Mouse (Mus musculus): ENCODE results near the gene Hoxc5. TPM values are rescaled to one million over a fixed set of nuclear protein-coding genes. Genes with fewer than 3 reads are reported as not detected.

Gene Hoxc5
- total RNA-seq, 4 experiments from 2014 or later = not detected

DNA sequence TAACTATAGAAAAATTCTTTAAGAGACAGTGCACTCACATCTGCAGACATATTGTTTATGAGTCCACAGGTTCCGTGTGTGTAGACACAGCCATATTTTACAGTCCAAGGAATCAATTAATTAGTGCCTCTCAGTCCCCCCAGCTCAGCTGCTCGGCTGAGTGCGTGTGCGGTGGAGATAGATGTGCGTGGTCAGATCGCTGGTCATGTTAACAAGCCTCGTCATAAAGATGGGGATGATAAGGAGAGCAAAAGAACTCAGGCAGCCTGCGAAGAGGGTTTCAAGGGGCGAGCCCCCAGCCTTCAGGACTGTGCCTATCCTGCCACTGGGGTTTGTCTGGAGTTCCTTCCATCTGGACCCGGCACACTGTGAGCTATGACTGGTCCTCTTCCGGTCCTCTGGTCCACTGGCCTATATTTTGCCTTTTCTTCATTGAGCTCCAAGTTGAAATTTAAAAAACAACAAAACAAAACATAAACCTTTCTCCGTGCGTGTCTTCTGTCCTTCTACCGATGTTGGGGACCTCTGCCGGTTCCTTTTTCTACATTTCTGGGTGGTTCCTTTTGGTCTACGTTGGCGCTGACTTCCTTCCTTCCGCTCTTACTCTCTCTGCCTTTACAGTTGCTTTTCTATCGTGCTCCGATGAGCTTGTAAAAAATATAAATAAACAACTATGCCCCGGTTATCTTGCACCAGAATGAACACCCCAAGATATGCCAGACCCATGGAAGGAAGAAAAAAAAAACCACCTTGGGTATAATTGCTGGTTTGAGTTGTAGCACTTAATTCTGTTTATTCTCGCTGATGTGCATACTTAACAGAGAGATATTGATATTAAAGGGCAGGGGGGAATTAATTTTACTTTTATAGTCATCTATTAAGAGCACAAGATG lies 21.8 kb upstream of the Hoxc5 start:
- no peak for DNase-seq (ENCODE audit: low spot score in 2 of 2)

DNA sequence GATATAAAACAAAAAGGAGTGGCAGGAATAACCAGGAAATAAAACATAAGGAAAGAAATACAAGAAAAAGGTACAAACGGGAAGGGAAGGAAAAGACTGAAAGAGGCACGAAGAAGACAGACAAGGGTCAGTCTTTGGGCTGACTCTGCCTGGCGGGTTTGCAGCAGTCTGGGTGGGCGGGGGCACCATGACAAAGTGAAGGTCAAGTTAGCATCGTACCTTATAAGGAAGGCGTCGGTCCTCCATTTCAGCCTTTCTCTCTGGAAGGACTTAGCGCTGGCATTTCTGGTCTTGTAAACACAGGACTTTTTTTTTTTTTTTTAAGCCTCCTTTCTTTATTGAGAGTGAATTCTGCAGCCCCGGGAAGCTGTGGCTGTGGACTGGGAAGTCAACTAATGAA lies 20.0 kb upstream of the Hoxc5 start:
- DNase-seq (ENCODE audit: low spot score in 2 of 2) = no peak

DNA sequence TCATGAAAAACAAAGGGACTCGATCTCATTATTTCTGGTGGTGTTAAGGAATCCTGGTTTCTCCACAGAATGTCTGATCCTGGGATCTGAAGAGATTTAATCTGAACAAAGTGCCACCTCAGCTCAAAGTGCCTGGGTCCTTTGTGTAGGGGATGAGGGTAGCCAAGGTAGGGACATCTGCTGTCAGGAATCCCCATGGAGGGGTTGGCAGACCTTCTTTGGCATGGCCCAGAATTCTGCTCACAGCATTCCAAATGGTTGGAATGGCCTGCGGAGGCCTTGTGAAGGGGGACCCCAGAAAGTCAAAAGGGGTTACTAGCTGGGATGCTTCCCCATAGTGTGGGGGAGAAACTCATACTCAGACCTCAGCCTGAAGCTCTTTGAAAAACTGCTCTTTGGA lies 18.4 kb upstream of the Hoxc5 start:
- no peak for DNase-seq (ENCODE audit: low spot score in 2 of 2)

DNA sequence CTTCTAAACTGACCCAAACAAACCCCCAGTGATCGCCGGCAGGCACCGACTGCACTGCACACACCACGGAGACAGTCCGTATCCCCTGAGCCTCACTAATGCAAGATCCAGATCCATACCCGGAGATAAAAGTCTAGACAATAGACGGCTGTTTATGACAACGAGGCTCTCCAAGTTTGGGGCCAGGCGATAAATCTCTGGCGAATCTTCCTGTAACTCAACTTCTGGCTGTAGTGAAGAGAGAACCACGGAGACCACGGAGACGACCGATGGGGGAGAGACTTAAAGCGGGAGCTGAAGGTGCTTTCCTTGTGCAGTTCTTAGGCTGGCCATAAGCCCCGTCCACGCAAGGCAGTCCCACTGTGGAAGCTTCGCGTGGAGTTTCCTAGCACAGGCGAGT lies 17.5 kb upstream of the Hoxc5 start:
- no peak for DNase-seq (ENCODE audit: low spot score in 2 of 2)

DNA sequence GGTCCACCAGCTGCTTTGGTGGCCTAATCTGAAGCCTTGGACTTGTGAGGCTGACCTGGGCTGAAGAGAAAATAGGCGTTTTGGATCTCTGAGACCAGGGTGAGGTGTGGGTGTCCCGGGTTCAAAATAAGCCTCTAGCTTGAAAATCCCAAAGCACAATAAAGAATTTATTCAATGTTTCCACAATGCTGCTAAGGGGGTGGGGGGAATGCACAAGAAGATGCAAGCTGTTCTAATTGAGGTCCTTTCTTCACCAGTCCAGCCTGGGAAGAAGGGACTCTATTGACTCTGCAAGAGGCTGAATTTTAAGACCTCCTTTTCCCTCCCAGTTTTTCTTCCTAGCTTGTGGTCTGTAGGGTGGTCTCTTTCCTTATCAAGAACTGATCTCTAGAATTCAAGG lies 16.4 kb upstream of the Hoxc5 start:
- DNase-seq (ENCODE audit: low spot score in 2 of 2) = no peak

DNA sequence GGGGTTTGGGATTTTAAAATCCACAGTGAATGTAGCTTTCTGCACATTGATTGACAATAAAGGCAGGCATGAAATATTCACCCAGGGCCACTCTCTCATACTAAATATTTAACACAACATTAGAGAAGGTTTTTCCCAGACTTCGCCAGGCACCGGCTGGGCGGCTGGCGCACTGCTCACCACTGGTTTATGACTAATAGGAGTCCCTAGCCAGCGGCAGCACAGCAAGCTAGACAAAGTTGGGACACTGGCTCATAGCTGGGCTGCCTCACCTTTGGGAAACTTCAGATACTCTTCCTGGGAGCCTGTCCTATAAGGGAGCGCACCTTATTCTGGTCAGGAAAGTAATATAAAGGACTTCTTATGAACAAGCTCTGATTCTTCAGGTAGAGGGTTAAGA lies 13.7 kb upstream of the Hoxc5 start:
- DNase-seq (ENCODE audit: low spot score in 2 of 2) = no peak

DNA sequence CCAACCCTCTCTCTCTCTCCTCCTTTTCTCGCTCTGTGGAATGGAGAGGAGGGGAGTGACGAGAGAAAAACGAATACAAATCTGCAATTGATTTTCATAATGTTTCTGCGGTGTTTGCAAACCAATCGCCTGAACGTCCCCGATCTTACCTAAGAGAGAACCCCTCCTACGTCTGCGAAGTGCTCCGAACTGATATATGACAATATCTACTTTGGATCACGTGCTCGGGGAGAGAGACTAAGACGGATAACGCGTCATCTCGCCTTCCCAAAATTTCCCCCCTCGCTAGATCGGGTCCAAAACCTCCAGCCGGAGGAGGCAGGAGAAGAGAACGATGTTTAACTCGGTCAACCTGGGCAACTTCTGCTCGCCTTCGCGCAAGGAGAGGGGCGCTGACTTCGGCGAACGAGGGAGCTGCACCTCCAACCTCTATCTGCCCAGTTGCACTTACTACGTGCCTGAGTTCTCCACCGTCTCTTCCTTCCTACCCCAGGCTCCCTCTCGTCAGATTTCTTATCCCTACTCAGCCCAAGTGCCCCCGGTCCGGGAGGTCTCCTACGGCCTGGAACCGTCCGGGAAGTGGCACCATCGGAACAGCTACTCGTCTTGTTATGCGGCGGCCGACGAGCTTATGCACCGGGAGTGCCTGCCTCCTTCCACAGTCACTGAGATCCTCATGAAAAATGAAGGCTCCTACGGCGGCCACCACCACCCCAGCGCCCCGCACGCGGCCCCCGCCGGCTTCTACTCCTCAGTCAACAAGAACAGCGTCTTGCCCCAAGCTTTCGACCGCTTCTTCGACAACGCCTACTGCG lies 12.8 kb upstream of the Hoxc5 start, which contains the start of gene Hoxc11:
Hoxc11 (plus strand) TSS at position 236 of the 815 bp plus-strand sequence.
- no peak for DNase-seq (ENCODE audit: low spot score in 2 of 2)

DNA sequence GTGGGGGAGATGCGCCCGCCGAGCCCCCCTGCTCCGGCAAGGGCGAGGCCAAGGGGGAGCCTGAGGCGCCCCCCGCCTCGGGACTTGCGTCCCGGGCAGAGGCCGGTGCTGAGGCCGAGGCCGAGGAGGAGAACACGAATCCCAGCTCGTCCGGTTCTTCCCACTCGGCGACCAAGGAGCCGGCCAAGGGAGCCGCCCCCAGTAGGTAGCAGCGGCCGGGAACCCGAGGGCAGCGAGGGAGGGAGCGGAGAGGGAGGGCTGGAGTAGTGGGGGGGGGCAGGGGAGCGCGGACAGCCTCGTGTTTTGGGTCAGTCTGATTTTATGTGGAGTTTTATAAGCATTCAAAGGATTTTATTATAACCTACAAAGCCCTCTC lies 12.2 kb upstream of the Hoxc5 start:
- DNase-seq (ENCODE audit: low spot score in 2 of 2) = no peak

DNA sequence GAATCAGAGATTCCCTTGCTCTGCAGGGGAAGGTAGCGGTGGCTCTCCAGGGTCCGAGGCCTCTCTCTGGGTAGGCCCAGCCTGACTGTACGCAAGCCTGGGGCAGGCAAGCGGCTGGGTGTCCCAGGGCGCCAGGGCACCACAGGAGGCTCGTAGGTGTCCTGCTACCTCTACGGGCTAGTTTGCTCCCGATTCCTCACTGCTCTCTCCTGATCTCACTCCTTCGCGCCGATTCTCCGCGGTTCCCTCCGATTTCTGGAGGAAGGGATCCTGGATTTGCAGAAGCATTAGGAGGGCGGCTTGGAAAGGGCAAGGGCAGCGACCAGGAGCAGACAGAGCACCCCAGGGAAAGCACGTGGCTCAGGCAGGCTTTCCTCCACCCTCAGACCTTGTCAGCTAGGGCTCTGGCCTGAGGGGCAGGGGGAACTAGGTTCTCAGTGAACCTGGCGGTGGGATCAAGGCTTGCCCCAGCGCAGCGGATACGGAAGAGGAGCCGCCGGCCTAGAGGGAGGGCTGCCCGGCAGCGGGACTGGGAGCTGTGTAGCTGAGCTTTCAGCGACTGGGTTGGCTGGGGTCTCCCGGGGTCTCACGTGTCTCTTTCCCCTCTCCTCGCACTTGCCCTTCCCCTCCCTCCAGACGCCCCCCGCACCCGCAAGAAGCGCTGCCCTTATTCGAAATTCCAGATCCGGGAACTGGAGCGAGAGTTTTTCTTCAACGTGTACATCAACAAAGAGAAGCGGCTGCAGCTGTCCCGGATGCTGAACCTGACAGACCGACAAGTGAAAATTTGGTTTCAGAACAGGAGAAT lies 11.2 kb upstream of the Hoxc5 start:
- DNase-seq (ENCODE audit: low spot score in 2 of 2) = no peak

DNA sequence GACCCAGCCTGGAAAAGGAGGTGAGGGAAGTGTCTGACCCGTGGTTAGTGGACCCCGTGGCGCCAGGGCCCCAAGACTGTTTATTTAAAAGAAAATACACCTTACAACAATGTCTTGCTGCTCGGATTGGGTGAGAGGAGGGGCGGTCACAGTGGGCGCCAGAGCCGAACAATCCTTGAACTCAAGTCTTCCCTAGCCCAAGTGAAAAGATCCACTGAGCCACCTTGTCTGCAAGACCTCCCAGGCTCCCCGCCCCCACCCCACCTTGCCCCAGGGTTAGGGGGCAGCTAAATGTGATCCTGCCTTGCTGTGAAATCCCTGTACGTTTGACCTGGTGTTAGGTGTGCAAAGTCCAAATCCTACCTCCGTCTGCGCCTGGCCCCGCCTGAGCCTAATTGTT lies 10.3 kb upstream of the Hoxc5 start:
- DNase-seq (ENCODE audit: low spot score in 2 of 2) = no peak

DNA sequence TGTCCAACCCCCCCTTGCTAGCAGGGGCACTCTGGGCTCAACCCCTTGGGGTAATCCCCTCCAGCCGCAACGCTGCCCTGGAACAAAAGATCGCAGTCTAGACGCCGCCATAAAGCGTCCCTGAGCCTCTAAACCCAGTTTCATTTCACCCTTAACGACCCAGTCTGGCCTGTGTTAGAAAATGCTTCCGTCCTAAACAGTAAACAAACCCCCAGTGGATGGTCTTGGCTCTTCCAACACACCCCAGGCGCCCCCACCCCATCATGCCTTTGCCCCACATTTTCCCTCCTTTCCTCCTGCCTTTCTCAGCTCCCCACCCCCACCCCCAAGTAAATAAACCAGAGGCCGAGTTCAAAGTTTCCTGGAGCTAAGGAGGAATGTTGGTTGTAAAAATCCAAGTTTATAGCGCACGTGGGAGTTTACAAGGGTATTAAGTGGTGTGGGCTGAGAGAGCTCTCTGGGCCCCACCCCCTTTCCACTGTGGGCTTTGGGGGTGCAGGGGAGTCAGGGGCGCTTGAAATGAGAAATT lies 7.5 kb upstream of the Hoxc5 start:
- no peak for DNase-seq (ENCODE audit: low spot score in 2 of 2)

DNA sequence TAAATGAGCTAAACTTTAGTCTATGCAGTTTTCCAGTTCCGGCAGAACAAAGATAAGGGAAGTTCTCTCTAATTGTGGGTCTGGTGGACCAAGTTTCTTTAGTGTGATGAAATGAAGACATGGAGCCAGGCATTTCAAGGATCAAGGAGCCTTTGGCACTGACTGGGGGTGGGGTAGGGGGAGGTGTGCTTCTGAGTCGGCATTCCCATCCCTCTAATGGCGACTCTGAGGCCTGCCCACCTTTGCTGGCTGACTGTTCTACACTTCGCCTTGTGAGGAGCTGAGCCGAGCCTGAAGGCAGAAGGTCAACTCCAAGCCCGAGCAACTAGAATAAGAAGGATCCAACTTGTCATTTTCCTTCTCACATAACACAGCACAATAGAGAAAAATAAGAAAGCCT lies 5.5 kb upstream of the Hoxc5 start:
- no peak for DNase-seq (ENCODE audit: low spot score in 2 of 2)

DNA sequence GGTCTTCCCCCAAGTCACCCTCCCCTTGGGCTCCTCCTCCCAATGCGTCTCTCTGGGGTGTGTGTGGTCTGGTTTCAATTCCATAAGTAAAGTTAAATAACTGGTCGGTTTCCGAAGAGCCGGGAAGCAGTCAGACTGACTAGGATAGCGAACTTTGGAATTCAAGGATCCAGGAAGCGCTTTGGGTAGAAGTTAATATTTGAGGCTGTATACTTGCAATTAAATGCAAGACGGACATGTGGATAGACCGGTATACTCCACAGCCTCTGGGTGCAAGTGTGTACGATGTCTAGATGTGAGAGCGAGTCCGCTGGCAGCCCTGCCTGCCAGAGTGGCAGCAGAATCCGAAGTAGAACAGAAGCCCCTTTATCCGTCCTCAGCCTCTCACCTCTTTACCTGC lies 4.8 kb upstream of the Hoxc5 start:
- DNase-seq (ENCODE audit: low spot score in 2 of 2) = no peak

DNA sequence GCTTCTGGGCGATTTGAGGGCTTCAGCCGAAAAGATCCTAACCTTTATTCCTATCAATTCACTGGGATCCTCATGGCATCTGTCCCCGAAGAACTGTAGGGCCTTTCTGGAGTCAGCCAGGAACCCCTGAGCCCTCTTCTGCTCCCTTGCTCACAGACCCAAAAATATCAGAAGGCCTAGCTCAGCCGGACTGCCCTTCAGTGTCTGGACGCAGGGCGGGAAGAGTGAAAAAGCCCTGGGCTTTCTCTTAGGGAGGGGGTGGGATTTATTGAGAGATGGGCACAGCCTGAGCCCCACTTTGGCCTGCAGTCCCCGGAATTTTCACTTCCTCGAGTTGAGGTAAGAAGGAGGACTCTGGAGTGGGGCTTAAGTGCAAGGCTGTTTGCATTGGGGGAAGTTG lies 4.0 kb upstream of the Hoxc5 start:
- DNase-seq (ENCODE audit: low spot score in 2 of 2) = no peak

DNA sequence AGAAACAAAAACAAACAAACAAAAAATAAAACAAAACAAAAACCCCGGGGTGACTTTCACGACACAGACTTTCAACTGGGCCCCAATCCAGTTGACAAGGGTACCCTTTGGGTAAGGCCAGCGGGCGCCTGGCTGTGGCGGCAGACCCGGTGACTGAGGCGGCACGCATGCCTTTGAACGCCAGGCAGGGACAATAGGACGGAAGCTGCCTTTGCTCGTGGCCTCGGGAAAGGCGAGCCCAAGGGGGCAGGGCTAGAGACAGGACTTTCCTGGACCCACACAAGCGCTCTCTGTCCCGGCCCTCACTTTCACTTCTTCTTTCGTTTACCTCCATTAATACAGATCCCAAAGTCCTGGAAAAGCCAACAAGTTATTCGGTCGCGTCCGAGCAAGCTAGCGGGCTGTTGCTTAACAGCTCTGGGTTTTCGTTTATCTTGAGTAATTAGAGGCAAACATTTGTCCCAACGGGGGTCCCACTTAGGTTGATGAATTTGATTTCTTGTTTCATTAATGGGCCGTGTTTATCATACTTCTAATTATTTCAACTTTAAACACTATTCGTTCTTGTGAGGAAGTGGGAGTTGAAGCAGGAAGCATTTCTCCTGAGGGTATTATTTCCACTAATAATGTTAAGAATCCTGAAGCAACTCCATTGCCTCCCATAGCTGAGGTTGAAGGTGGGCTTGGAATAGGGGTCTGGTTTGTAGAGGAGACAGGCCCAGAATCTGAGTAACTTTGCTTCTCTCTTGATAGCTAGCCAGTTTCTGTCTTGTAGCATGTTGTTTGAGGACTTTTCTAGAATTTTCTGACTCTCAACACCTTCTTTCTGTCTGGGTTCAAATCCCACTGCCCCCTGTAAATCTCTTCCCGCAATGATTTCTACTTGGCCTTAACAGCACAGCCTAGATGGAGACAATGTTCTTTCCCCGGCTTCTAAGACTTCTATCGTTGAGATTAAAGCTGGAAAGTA lies 3.3 kb upstream of the Hoxc5 start:
- DNase-seq (ENCODE audit: low spot score in 2 of 2) = no peak

DNA sequence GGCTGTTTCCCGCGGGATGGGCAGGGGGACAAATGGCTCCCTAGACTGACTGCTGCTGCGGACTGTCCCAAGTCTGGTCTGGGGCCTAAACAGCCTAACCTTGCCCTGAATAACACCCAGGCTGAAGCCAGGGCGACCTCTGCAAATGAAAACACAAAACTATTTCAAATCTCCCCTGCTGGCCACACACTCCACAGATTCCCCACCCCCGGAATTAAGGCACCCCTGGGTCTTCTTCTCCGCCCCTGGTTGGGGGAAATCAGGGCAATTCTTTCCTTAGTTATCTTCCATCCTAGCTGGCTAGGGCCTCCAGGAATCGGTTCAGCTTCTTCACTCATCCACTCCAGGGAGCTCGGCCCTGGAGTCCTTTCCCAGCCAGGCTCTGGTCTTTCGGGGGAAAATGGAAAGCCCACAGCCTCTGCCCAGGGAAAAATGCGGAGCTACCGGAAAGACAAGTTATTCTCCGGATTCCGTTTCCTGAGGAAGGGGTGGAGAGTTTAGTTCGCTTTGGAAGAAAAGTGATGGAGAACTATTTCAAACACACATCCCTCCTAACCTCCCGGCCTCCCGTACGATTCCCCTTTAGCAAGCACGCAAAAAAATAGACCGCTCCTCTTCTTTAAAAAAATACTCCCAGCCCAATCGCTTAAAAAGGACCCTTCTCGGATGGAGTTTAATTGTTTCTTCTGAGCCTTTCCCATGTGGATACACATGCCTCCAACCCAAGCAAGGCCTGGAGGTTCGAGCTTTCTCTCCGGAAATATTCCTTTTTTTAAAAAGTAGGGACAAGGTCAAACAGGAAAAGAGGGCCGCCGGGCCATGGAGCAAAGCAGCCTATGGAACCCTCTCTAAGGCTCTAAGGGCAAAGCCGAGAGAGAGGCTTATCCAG lies 2.0 kb upstream of the Hoxc5 start:
- no peak for DNase-seq (ENCODE audit: low spot score in 2 of 2)

DNA sequence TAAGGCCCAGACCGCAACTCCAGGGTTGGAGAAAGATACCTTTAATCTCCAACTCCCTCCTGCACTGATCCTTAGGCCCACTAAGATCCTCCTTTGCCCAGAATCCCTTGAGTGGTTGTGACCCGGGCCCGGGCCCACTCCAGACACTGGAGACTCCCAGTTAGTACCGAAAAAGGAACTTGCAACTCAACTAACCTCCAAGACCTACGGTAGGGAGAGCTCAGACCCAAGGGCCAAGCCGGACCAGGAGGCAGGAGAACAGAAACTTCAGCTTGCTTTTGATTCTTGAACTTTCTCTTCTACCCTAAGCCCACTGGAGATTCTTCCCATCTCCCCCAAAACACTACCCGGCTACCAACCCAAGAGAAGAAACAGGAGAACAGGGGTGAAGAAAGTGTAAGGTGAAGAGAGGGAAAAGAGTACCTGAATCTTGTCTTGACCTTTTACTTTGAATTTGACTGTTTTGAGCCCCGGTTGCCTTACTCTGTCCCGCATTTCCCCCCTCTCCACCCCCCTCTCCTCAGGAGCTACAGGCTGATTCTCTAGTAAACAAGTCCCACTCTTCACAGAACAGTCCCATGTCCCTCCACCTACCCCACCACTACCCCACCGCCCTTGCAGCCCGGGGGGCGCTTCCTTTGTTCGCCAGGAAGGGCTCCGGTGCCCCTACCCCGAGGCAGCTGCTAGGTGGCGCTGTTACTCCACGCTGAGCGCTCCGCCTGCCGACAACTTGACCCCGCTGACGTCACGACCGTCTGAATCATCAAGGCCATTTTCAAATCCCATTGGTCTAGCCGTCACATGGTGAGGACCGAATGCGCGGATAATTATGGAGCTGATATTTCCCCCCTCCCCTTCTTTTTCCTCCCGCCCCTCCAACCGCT lies 1.1 kb upstream of the Hoxc5 start:
- DNase-seq (ENCODE audit: low spot score in 2 of 2) = no peak

DNA sequence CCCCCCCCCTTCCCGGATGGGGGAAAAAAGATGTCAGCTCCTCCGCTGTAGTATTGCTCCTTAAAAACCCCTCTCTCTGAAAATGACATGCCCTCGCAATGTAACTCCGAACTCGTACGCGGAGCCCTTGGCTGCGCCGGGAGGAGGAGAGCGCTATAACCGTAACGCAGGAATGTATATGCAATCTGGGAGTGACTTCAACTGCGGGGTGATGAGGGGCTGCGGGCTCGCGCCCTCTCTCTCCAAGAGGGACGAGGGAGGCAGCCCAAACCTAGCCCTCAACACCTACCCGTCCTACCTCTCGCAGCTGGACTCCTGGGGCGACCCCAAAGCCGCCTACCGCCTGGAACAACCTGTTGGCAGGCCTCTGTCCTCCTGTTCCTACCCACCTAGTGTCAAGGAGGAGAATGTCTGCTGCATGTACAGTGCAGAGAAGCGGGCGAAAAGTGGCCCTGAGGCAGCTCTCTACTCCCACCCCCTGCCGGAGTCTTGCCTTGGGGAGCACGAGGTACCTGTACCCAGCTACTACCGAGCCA lies 399 bp upstream of the Hoxc5 start, which contains the start of gene Hoxc10:
Hoxc10 (plus strand) TSS at position 21 of the 536 bp plus-strand sequence.
- no peak for DNase-seq (ENCODE audit: low spot score in 2 of 2)
